Mouse (Mus musculus) lung, embryonic 15.5 days (tissue): ENCODE measurements around the gene Liph. TPM values are rescaled to one million over a fixed set of nuclear protein-coding genes. Genes with fewer than 3 reads are reported as not detected.
A peak's percentile ranks its signal among the peaks of the same experiment; 100 is the strongest.
"Not testable (repeated sequence)": the region's sequence is repeated elsewhere in the genome, so short reads cannot be mapped to it uniquely, and the experiment has no call there.

Source experiments
- ATAC-seq: fragments of 200-750 bp; cut with Nextera tagmentation; 2 replicates; pipeline ENCODE4 v1.8.0; 2017; ENCODE audit warnings: moderate number of reproducible peaks, borderline replicate concordance; ENCODE audit not compliant: low FRiP score, low TSS enrichment; ENCODE audit errors: extremely low read depth
- H3K27ac ChIP-seq: fragments of 300-500 bp; sonication (generic); 2 replicates; pipeline ENCODE4 v1.5.1; 2015; ENCODE audit warnings: moderate library complexity, mild to moderate bottlenecking, inconsistent platforms
- H3K27me3 ChIP-seq: fragments of 300-500 bp; sonication (generic); 2 replicates; pipeline ENCODE4 v1.6.1; 2015; ENCODE audit warnings: inconsistent platforms
- H3K36me3 ChIP-seq: fragments of 300-500 bp; sonication (generic); 2 replicates; pipeline ENCODE4 v1.6.1; 2015; ENCODE audit warnings: inconsistent platforms
- H3K4me1 ChIP-seq: fragments of 300-500 bp; sonication (generic); 2 replicates; pipeline ENCODE4 v1.6.1; 2015; ENCODE audit warnings: inconsistent platforms
- H3K4me2 ChIP-seq: fragments of 300-500 bp; sonication (generic); 2 replicates; pipeline ENCODE4 v1.6.1; 2015; ENCODE audit warnings: inconsistent platforms, mild to moderate bottlenecking, moderate library complexity
- H3K4me3 ChIP-seq: fragments of 300-500 bp; sonication (generic); 2 replicates; pipeline ENCODE4 v1.5.1; 2015; ENCODE audit warnings: mild to moderate bottlenecking, inconsistent platforms
- H3K9ac ChIP-seq: fragments of 300-500 bp; sonication (generic); 2 replicates; pipeline ENCODE4 v1.6.1; 2015; ENCODE audit warnings: inconsistent platforms
- H3K9me3 ChIP-seq: fragments of 300-500 bp; sonication (generic); 2 replicates; pipeline ENCODE4 v1.6.1; 2016; ENCODE audit warnings: inconsistent platforms
- WGBS: fragments of 180-500 bp; shearing (Covaris S2); methylation state at CpG from one replicate; pipeline ENCODE4 v1.1.7; 2015; 5-methylcytosine and 5-hydroxymethylcytosine counted together
- polyA plus RNA-seq: library from polyadenylated mRNA; unstranded; fragments of >200 nt; fragmentation: Nextera tagmentation; extraction: Ambion mirVana; gene quantifications from 2 replicates; pipeline ENCODE4 v1.2.1, GENCODE M21; 2015

Liph gene
- polyA plus RNA-seq, 1 experiment from 2014 or later, result 2.0 TPM

- H3K27ac ChIP-seq, result no peak overlapping the region
- H3K36me3 ChIP-seq, result no peaks in the 10 kb centered on the region
- no peaks in the 10 kb centered on the region for H3K4me1 ChIP-seq
- H3K27me3 ChIP-seq, result peaks cover 6% of the 10 kb centered on the region; the same call in 1 of the 2 replicates
- no peaks in the 10 kb centered on the region for H3K9me3 ChIP-seq
- WGBS, result 56% methylated on average over 4 of the region's 4 CpGs
- no peak for ATAC-seq
- H3K9ac ChIP-seq, result no peak overlapping the region
- no peak overlapping the region for H3K4me3 ChIP-seq
- no peak overlapping the region for H3K4me2 ChIP-seq
These were observed 24.0 kb downstream of the Liph start for GRCm38 (mm10) chr16:21971446-21971845.

GRCm38 (mm10) chr16:21970536-21970935 lies 24.9 kb downstream of the Liph start:
- H3K4me1 ChIP-seq, result no peaks in the 10 kb centered on the region
- H3K4me2 ChIP-seq, result no peak overlapping the region
- H3K27me3 ChIP-seq, result no peaks in the 10 kb centered on the region
- H3K9ac ChIP-seq, result no peak overlapping the region
- ATAC-seq, result no peak
- no peak overlapping the region for H3K27ac ChIP-seq
- H3K9me3 ChIP-seq, result no peaks in the 10 kb centered on the region
- no peaks in the 10 kb centered on the region for H3K36me3 ChIP-seq
- H3K4me3 ChIP-seq, result no peak overlapping the region
- WGBS, result 71% methylated on average over 6 of the region's 6 CpGs

GRCm38 (mm10) chr16:21969874-21970273 lies 25.6 kb downstream of the Liph start:
- no peak for ATAC-seq
- H3K4me1 ChIP-seq, result no peaks in the 10 kb centered on the region
- H3K27ac ChIP-seq, result no peak overlapping the region

GRCm38 (mm10) chr16:21965576-21965975 lies 29.9 kb downstream of the Liph start:
- Histone ChIP-seq H3K27me3 (no peaks in the 10 kb centered on the region), H3K4me1 (no peaks in the 10 kb centered on the region), H3K4me3 (no peak overlapping the region), H3K36me3 (no peaks in the 10 kb centered on the region), H3K9ac (no peak overlapping the region), H3K27ac (no peak overlapping the region), H3K9me3 (no peaks in the 10 kb centered on the region), H3K4me2 (no peak overlapping the region)
- 70% methylated on average over 3 of the region's 3 CpGs for WGBS
- ATAC-seq, result no peak

More at GRCm38 (mm10) chr16:21969874-21970273, 25.6 kb downstream of the Liph start:
- Histone ChIP-seq H3K9me3 (no peaks in the 10 kb centered on the region), H3K36me3 (no peaks in the 10 kb centered on the region), H3K4me3 (no peak overlapping the region), H3K4me2 (no peak overlapping the region), H3K27me3 (no peaks in the 10 kb centered on the region), H3K9ac (no peak overlapping the region)
- 73% methylated on average over 5 of the region's 5 CpGs for WGBS

GRCm38 (mm10) chr16:21955591-21955990 lies 39.9 kb downstream of the Liph start:
- Histone ChIP-seq H3K4me1 (no peaks in the 10 kb centered on the region), H3K9me3 (no peaks in the 10 kb centered on the region), H3K27me3 (no peaks in the 10 kb centered on the region), H3K36me3 (no peaks in the 10 kb centered on the region), H3K27ac (no peak overlapping the region), H3K4me2 (no peak overlapping the region), H3K4me3 (no peak overlapping the region), H3K9ac (no peak overlapping the region)
- WGBS, result 67% methylated on average over 12 of the region's 12 CpGs
- ATAC-seq, result no peak

GRCm38 (mm10) chr16:21946761-21947715 lies 48.4 kb downstream of the Liph start, which contains the start of gene Tmem41a:
Gene Tmem41a (minus strand): TSS chr16:21947552.
- no peaks in the 10 kb centered on the region for H3K36me3 ChIP-seq
- H3K4me1 ChIP-seq, result peaks cover 9% of the 10 kb centered on the region
- peak within 1 kb of the TSS; percentile 61 for H3K27ac ChIP-seq
- peak within 1 kb of the TSS; percentile 76 for H3K9ac ChIP-seq
- H3K9me3 ChIP-seq, result no peaks in the 10 kb centered on the region
- ATAC-seq, result peak; percentile 98
- no peaks in the 10 kb centered on the region for H3K27me3 ChIP-seq
- peak within 1 kb of the TSS; percentile 81 for H3K4me3 ChIP-seq
- under 1% methylated on average over 57 of the region's 63 CpGs for WGBS
- H3K4me2 ChIP-seq, result peak within 1 kb of the TSS; percentile 94

GRCm38 (mm10) chr16:21928471-21928870 lies 67.0 kb downstream of the Liph start:
- no peak for ATAC-seq
- Histone ChIP-seq H3K9ac (no peak overlapping the region), H3K36me3 (0 out of 2 replicates have a peak, but pooled peaks cover 2% of the 10 kb centered on the region), H3K27me3 (no peaks in the 10 kb centered on the region), H3K4me1 (no peaks in the 10 kb centered on the region), H3K4me2 (no peak overlapping the region), H3K27ac (no peak overlapping the region), H3K9me3 (no peaks in the 10 kb centered on the region), H3K4me3 (no peak overlapping the region)
- WGBS, result 80% methylated on average over 13 of the region's 13 CpGs

GRCm38 (mm10) chr16:21916681-21917080 lies 78.8 kb downstream of the Liph start:
- 77% methylated on average over 7 of the region's 7 CpGs for WGBS
- Histone ChIP-seq H3K27ac (no peak overlapping the region), H3K27me3 (no peaks in the 10 kb centered on the region), H3K4me3 (no peak overlapping the region), H3K9me3 (no peaks in the 10 kb centered on the region), H3K36me3 (no peaks in the 10 kb centered on the region), H3K9ac (no peak overlapping the region), H3K4me2 (no peak overlapping the region), H3K4me1 (no peaks in the 10 kb centered on the region)
- ATAC-seq, result no peak

- Histone ChIP-seq H3K4me1 (no peaks in the 10 kb centered on the region), H3K36me3 (no peaks in the 10 kb centered on the region), H3K9me3 (no peaks in the 10 kb centered on the region), H3K27me3 (no peaks in the 10 kb centered on the region), H3K9ac (no peak overlapping the region), H3K4me3 (no peak overlapping the region), H3K4me2 (no peak overlapping the region), H3K27ac (no peak overlapping the region)
- 75% methylated on average over 6 of the region's 6 CpGs for WGBS
- no peak for ATAC-seq
These were observed 82.1 kb downstream of the Liph start for GRCm38 (mm10) chr16:21913347-21913746.

- WGBS, result 46% methylated on average over 6 of the region's 8 CpGs
- ATAC-seq, H3K9me3 ChIP-seq, H3K4me2 ChIP-seq, H3K27me3 ChIP-seq, H3K4me1 ChIP-seq, H3K36me3 ChIP-seq, H3K27ac ChIP-seq, H3K4me3 ChIP-seq, H3K9ac ChIP-seq: not testable (repeated sequence)
These were observed 86.6 kb downstream of the Liph start for GRCm38 (mm10) chr16:21908906-21909305.

GRCm38 (mm10) chr16:21906902-21907301 lies 88.6 kb downstream of the Liph start:
- H3K27ac ChIP-seq, result no peak overlapping the region
- H3K36me3 ChIP-seq, result no peaks in the 10 kb centered on the region
- no peak overlapping the region for H3K4me3 ChIP-seq
- no peaks in the 10 kb centered on the region for H3K27me3 ChIP-seq
- 87% methylated on average over 6 of the region's 6 CpGs for WGBS
- H3K4me1 ChIP-seq, result no peaks in the 10 kb centered on the region
- no peak for ATAC-seq
- H3K9me3 ChIP-seq, result no peaks in the 10 kb centered on the region
- H3K4me2 ChIP-seq, result no peak overlapping the region
- H3K9ac ChIP-seq, result no peak overlapping the region

- no peak for ATAC-seq
- no peak overlapping the region for H3K27ac ChIP-seq
- H3K9me3 ChIP-seq, result no peaks in the 10 kb centered on the region
- 84% methylated on average over 7 of the region's 7 CpGs for WGBS
- H3K4me3 ChIP-seq, result no peak overlapping the region
- H3K36me3 ChIP-seq, result no peaks in the 10 kb centered on the region
- no peaks in the 10 kb centered on the region for H3K27me3 ChIP-seq
- no peak overlapping the region for H3K4me2 ChIP-seq
- H3K9ac ChIP-seq, result no peak overlapping the region
- H3K4me1 ChIP-seq, result no peaks in the 10 kb centered on the region
These were observed 89.5 kb downstream of the Liph start for GRCm38 (mm10) chr16:21905996-21906395.
